Mouse (Mus musculus) midbrain, embryonic 13.5 days (tissue): ENCODE measurements around the gene Maged1. TPM values are rescaled to one million over a fixed set of nuclear protein-coding genes. Genes with fewer than 3 reads are reported as not detected.

ENCODE experiments used
- ATAC-seq: fragments of 200-750 bp; cut with Nextera tagmentation; 2 replicates; pipeline ENCODE4 v1.8.0; 2017; ENCODE audit warnings: mild to moderate bottlenecking, moderate TSS enrichment, moderate library complexity
- H3K27ac ChIP-seq: fragments of 300-500 bp; sonication (generic); 2 replicates; pipeline ENCODE4 v1.5.1; 2015; ENCODE audit warnings: inconsistent platforms, mild to moderate bottlenecking, moderate library complexity
- H3K27me3 ChIP-seq: fragments of 300-500 bp; sonication (generic); 2 replicates; pipeline ENCODE4 v1.6.1; 2015; ENCODE audit warnings: mild to moderate bottlenecking, inconsistent platforms
- H3K36me3 ChIP-seq: fragments of 300-500 bp; sonication (generic); 2 replicates; pipeline ENCODE4 v1.6.1; 2015; ENCODE audit warnings: mild to moderate bottlenecking, inconsistent platforms
- H3K4me1 ChIP-seq: fragments of 300-500 bp; sonication (generic); replicated peaks from 2 replicates; pipeline ENCODE4 v1.6.1; 2015; ENCODE audit warnings: inconsistent platforms
- H3K4me2 ChIP-seq: fragments of 300-500 bp; sonication (generic); replicated peaks from 2 replicates; pipeline ENCODE4 v1.6.1; 2015; ENCODE audit warnings: moderate library complexity, mild to moderate bottlenecking, inconsistent platforms
- H3K4me3 ChIP-seq: fragments of 300-500 bp; sonication (generic); replicated peaks from 2 replicates; pipeline ENCODE4 v1.5.1; 2015; ENCODE audit warnings: mild to moderate bottlenecking, inconsistent platforms
- H3K9ac ChIP-seq: fragments of 300-500 bp; sonication (generic); replicated peaks from 2 replicates; pipeline ENCODE4 v1.6.1; 2015; ENCODE audit warnings: mild to moderate bottlenecking, inconsistent platforms
- H3K9me3 ChIP-seq: fragments of 300-500 bp; sonication (generic); 2 replicates; pipeline ENCODE4 v1.6.1; 2016; ENCODE audit warnings: mild to moderate bottlenecking, inconsistent platforms
- WGBS: fragments of 180-500 bp; shearing (Covaris S2); methylation state at CpG from one replicate; pipeline ENCODE4 v1.1.7; 2015; 5-methylcytosine and 5-hydroxymethylcytosine counted together
- polyA plus RNA-seq: library from polyadenylated mRNA; unstranded; fragments of >200 nt; fragmentation: Nextera tagmentation; extraction: Ambion mirVana; gene quantifications from 2 replicates; pipeline ENCODE4 v1.2.1, GENCODE M21; 2015

Maged1 gene
- 1,114 and 1,161 TPM in 2 replicates for polyA plus RNA-seq

DNA sequence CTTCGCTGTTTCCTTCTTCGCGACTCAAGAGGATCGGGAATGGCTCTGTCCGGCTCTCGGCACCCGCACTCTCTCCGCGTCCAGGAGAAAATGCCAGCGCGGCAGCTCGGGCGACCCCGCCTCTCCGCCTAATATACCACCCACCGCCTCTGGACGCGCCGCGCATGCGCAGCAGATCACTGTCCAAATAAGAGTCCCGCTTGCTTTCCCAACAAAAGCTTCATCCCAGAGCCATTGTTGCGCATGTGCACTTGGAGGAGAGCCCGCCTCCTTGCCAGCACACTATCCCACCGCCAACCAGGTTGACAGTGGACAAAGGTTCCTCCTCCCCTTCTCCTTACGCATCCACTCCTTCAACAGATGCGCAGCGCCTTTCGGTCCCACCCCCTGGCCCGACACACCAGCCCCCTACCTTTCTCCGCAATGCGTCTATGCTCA, at the start of gene Maged1:
Gene Maged1 (minus strand): TSS at position 226 of the 438 bp plus-strand sequence.
- WGBS = 24% methylated on average over 32 of the region's 32 CpGs
- Histone ChIP-seq H3K27me3 (no peaks in the 10 kb centered on the region; the same call in 1 of the 2 replicates), H3K4me1 (peaks cover 41% of the 10 kb centered on the region), H3K4me2 (peak within 1 kb of the TSS; percentile 60), H3K27ac (peak within 1 kb of the TSS; percentile 96), H3K9ac (peak within 1 kb of the TSS; percentile 86), H3K4me3 (peak within 1 kb of the TSS; percentile 64), H3K9me3 (no peaks in the 10 kb centered on the region), H3K36me3 (peaks cover 29% of the 10 kb centered on the region)
- ATAC-seq = peak; percentile 92

- H3K9ac ChIP-seq = no peak overlapping the region
- no peaks in the 10 kb centered on the region; the same call in 1 of the 2 replicates for H3K27me3 ChIP-seq
- 67% methylated on average over 1 of the region's 1 CpGs for WGBS
- no peak overlapping the region for H3K27ac ChIP-seq
- H3K4me2 ChIP-seq = no peak overlapping the region
- ATAC-seq = no peak
- H3K36me3 ChIP-seq = no peaks in the 10 kb centered on the region
- H3K4me3 ChIP-seq = no peak overlapping the region
- H3K9me3 ChIP-seq = no peaks in the 10 kb centered on the region
- no peaks in the 10 kb centered on the region for H3K4me1 ChIP-seq
Measured at GRCm38 (mm10) chrX:94580251-94580650, 38.3 kb upstream of the Maged1 start.

- no peak for ATAC-seq
- H3K27ac ChIP-seq = no peak overlapping the region
- H3K27me3 ChIP-seq = no peaks in the 10 kb centered on the region
- WGBS = 79% methylated on average over 2 of the region's 2 CpGs
- no peaks in the 10 kb centered on the region for H3K4me1 ChIP-seq
- H3K36me3 ChIP-seq = no peaks in the 10 kb centered on the region
- H3K4me2 ChIP-seq = no peak overlapping the region
- H3K9me3 ChIP-seq = no peaks in the 10 kb centered on the region
- H3K9ac ChIP-seq = no peak overlapping the region
- no peak overlapping the region for H3K4me3 ChIP-seq
Measured at GRCm38 (mm10) chrX:94564694-94565093, 22.8 kb upstream of the Maged1 start.

- Histone ChIP-seq H3K4me3 (no peak overlapping the region), H3K27ac (no peak overlapping the region), H3K4me2 (no peak overlapping the region), H3K36me3 (no peaks in the 10 kb centered on the region), H3K4me1 (no peaks in the 10 kb centered on the region), H3K27me3 (peaks cover 3% of the 10 kb centered on the region; the same call in 1 of the 2 replicates), H3K9ac (no peak overlapping the region), H3K9me3 (no peaks in the 10 kb centered on the region)
- ATAC-seq = no peak
- WGBS = 52% methylated on average over 5 of the region's 5 CpGs
Measured at GRCm38 (mm10) chrX:94562392-94562791, 20.4 kb upstream of the Maged1 start.

DNA sequence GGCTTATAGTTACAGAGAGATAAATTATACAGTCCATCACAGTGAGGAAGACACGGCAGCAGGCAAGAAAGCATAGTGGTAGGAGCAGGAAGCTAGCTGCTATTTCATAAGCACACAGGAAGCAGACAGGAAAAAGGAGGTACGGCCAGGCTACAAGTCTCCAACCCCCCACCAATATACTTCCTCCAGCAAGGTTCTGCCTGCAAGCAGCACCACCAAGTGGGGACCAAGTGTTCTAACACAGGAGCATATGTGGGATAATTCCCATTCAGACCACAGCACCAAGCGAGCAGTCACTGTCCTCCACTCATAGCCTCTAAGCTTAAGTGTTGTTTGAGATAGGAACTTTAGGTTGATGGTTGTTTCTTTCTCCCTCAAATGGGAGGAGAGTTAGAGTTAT, 6.3 kb upstream of the Maged1 start:
- WGBS = 65% methylated on average over 3 of the region's 3 CpGs
- H3K4me3 ChIP-seq = no peak overlapping the region
- H3K9ac ChIP-seq = no peak overlapping the region
- peaks cover 4% of the 10 kb centered on the region; the same call in 1 of the 2 replicates for H3K4me1 ChIP-seq
- H3K27me3 ChIP-seq = peaks cover 4% of the 10 kb centered on the region; the same call in 1 of the 2 replicates
- H3K36me3 ChIP-seq = no peaks in the 10 kb centered on the region
- no peak for ATAC-seq
- H3K9me3 ChIP-seq = no peaks in the 10 kb centered on the region
- H3K27ac ChIP-seq = no peak overlapping the region
- no peak overlapping the region for H3K4me2 ChIP-seq

- no peak for ATAC-seq
- Histone ChIP-seq H3K9me3 (no peaks in the 10 kb centered on the region), H3K9ac (no peak overlapping the region), H3K27me3 (no peaks in the 10 kb centered on the region; the same call in 1 of the 2 replicates), H3K4me3 (no peak overlapping the region), H3K27ac (no peak overlapping the region), H3K36me3 (no peaks in the 10 kb centered on the region), H3K4me1 (peaks cover 11% of the 10 kb centered on the region), H3K4me2 (no peak overlapping the region)
- 85% methylated on average over 3 of the region's 3 CpGs for WGBS
Measured at GRCm38 (mm10) chrX:94545941-94546340, 4.0 kb upstream of the Maged1 start.

- H3K4me1 ChIP-seq = peaks cover 14% of the 10 kb centered on the region
- ATAC-seq = no peak
- no peaks in the 10 kb centered on the region for H3K9me3 ChIP-seq
- no peaks in the 10 kb centered on the region; the same call in 1 of the 2 replicates for H3K27me3 ChIP-seq
- H3K27ac ChIP-seq = peak overlapping the region; percentile 64; the same call in 1 of the 2 replicates
- H3K4me3 ChIP-seq = no peak overlapping the region
- H3K36me3 ChIP-seq = 0 out of 2 replicates have a peak, but pooled peaks cover under 1% of the 10 kb centered on the region
- no peak overlapping the region for H3K4me2 ChIP-seq
- H3K9ac ChIP-seq = no peak overlapping the region
- 7% methylated on average over 1 of the region's 1 CpGs for WGBS
Measured at GRCm38 (mm10) chrX:94544923-94545322, 3.0 kb upstream of the Maged1 start.

- Histone ChIP-seq H3K27me3 (no peaks in the 10 kb centered on the region; the same call in 1 of the 2 replicates), H3K4me2 (peak overlapping the region; percentile 54), H3K4me3 (peak overlapping the region; percentile 64), H3K27ac (peak overlapping the region; percentile 96), H3K9ac (peak overlapping the region; percentile 61), H3K9me3 (no peaks in the 10 kb centered on the region), H3K4me1 (peaks cover 38% of the 10 kb centered on the region), H3K36me3 (peaks cover 25% of the 10 kb centered on the region)
- 33% methylated on average over 9 of the region's 9 CpGs for WGBS
- ATAC-seq = no peak
Measured at GRCm38 (mm10) chrX:94542536-94542935, 593 bp upstream of the Maged1 start.

DNA sequence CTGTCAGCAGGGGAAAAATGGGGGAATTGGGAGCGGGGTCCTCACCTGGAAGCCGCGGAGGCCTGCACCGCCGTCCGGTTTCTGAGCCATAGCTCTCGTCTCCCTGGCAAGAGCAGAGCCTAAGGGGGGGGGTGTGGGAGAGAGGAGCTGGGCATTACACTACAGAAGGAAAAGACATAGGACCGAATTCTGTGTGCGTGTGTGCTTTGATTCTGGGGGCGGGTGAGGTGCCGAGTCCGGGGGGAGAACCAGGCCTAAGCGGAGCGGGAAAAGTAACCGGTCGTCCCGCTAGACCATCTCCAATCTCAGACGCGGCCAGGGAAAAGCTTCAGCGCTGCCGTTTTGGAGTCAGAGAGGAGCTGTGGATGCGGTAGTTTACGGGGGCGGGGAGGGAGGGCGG, 737 bp downstream of the Maged1 start:
- Histone ChIP-seq H3K27ac (peak overlapping the region; percentile 96), H3K4me3 (peak overlapping the region; percentile 64)
- peak; percentile 2 for ATAC-seq

DNA sequence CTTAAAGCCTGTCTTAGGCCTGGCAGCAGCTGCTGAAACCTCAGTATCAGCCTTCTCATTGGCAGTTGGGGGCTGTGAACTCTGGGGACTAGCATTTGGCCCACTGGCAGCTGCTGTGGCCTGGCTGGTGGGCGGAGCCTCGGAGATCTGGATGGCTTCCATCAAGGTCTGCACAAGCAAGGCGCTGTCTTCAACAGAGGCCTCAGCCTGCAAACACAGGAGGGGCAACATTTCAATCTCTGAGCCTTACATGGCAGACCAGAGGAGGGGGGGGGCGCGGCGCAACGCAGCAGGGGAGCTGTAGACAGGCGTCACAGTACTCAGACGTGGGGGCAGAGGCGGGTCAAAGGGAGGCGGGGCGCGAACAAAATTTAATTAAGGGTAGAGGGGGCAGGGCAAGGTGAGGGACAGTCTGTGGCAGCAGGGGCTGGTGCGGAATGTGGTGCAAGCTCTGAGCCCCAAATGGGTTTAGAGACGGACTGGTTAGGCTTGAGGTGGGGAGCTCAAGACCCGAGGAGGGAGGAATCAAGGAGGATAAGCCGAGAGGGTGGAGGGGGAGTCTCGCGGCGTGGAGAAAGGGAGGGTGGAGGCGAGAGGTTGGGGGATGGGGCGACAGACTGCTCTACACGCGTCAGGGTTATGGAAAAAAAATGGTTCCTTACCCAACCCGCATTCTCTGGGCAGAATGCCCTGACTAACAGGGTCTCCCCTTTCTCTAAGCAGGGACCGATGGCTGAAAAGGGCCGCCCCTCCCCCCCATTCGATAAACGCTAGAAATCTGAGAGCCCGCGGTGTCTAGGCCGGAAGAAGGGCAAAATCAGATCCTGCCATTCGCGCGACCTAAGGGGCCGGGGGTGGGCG, 1.4 kb downstream of the Maged1 start:
- H3K4me2 ChIP-seq = peak overlapping the region; percentile 60
- 27% methylated on average over 37 of the region's 37 CpGs for WGBS
- H3K36me3 ChIP-seq = peaks cover 41% of the 10 kb centered on the region
- peak overlapping the region; percentile 64 for H3K4me3 ChIP-seq
- H3K27me3 ChIP-seq = no peaks in the 10 kb centered on the region; the same call in 1 of the 2 replicates
- H3K9ac ChIP-seq = peak overlapping the region; percentile 86
- peaks cover 45% of the 10 kb centered on the region for H3K4me1 ChIP-seq
- H3K27ac ChIP-seq = peak overlapping the region; percentile 96
- peak; percentile 46 for ATAC-seq
- no peaks in the 10 kb centered on the region for H3K9me3 ChIP-seq

More for the DNA sequence above, 737 bp downstream of the Maged1 start:
- H3K9ac ChIP-seq = peak overlapping the region; percentile 86
- peaks cover 41% of the 10 kb centered on the region for H3K4me1 ChIP-seq
- H3K4me2 ChIP-seq = peak overlapping the region; percentile 60
- 21% methylated on average over 25 of the region's 25 CpGs for WGBS
- no peaks in the 10 kb centered on the region; the same call in 1 of the 2 replicates for H3K27me3 ChIP-seq
- no peaks in the 10 kb centered on the region for H3K9me3 ChIP-seq
- peaks cover 36% of the 10 kb centered on the region for H3K36me3 ChIP-seq

- ATAC-seq = no peak
- Histone ChIP-seq H3K27ac (0 out of 2 replicates have a peak overlapping the region, but pooled peaks have one; percentile 14), H3K4me1 (peaks cover 28% of the 10 kb centered on the region), H3K36me3 (peaks cover 37% of the 10 kb centered on the region), H3K4me3 (no peak overlapping the region), H3K4me2 (no peak overlapping the region), H3K9me3 (no peaks in the 10 kb centered on the region), H3K27me3 (peaks cover 9% of the 10 kb centered on the region; the same call in 1 of the 2 replicates), H3K9ac (no peak overlapping the region)
- WGBS = 87% methylated on average over 2 of the region's 2 CpGs
Measured at GRCm38 (mm10) chrX:94534346-94534745, 7.6 kb downstream of the Maged1 start.

DNA sequence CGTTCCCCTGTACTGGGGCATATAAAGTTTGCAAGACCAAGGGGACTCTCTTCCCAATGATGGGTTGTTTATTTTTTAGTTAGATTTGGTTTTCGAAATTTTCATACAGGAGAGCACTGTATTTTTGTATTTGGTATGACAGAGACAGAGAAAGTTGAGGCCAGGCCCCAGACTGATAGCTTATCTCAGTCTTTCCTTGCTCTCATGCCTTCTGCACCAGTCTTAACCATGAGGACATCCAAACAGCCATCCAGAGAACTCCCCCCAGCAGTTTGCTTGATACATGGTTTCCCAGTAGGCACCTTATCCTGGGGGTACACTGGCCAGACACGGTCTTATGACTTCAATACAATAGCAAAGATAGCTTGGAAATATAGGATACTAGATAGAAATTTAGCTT, 11.6 kb downstream of the Maged1 start:
- 79% methylated on average over 3 of the region's 3 CpGs for WGBS
- H3K27me3 ChIP-seq = peaks cover 11% of the 10 kb centered on the region; the same call in 1 of the 2 replicates

More for the DNA sequence above, 11.6 kb downstream of the Maged1 start:
- no peaks in the 10 kb centered on the region for H3K36me3 ChIP-seq
- no peak overlapping the region for H3K4me3 ChIP-seq
- ATAC-seq = no peak
- no peaks in the 10 kb centered on the region for H3K4me1 ChIP-seq
- H3K9ac ChIP-seq = no peak overlapping the region
- no peak overlapping the region for H3K4me2 ChIP-seq
- no peaks in the 10 kb centered on the region for H3K9me3 ChIP-seq
- no peak overlapping the region for H3K27ac ChIP-seq
